Mouse (Mus musculus): Measurements from ENCODE around the gene Pfdn2.

DNA sequence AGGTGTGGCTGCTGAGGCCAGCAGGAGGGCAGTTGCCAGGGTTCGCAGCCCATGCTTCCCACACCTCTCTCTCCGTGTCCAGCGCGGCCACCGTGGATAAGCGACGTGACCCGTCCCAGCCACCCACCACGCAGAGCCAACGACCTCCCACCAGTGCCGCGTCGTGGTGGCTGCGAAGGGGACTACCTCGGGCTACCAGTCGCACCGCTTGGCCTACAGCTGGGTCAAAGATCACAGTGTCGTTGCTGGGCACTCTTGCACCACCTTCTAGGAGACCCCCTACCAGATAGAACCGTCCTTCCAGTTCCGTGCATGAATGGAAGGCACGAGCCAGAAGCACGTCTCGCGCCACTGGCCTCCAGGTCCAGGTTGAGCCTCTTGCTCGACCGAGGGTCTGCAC lies 14.8 kb downstream of the Pfdn2 start:
- TF ChIP-seq CTCF (IDR thresholded peaks at IDR 0.05; ENCODE audit: borderline replicate concordance, insufficient read depth, low read depth, low read length) (no peak), POLR2A (IDR thresholded peaks at IDR 0.05; ENCODE audit: borderline replicate concordance, insufficient read depth, low read length) (no peak)

All from cerebellum, adult 2 months (tissue).